Mouse (Mus musculus) limb, embryonic 10.5 days (tissue): ENCODE measurements around the gene Sla2. TPM values are rescaled to one million over a fixed set of nuclear protein-coding genes. Genes with fewer than 3 reads are reported as not detected.

Experiments used
- DNase-seq: peaks from one replicate; pipeline ENCODE4 v3.0.0-alpha.2; 2017; ENCODE audit warnings: low spot score
- H3K27ac ChIP-seq: fragments of 300-500 bp; sonication (generic); 2 replicates; pipeline ENCODE4 v1.5.1; 2016; ENCODE audit warnings: mild to moderate bottlenecking
- H3K27me3 ChIP-seq: fragments of 300-500 bp; sonication (generic); 2 replicates; pipeline ENCODE4 v1.6.1; 2016; ENCODE audit warnings: low read depth, mild to moderate bottlenecking; ENCODE audit not compliant: poor library complexity, severe bottlenecking
- H3K36me3 ChIP-seq: fragments of 300-500 bp; sonication (generic); 2 replicates; pipeline ENCODE4 v1.6.1; 2016; ENCODE audit warnings: mild to moderate bottlenecking, moderate library complexity
- H3K4me1 ChIP-seq: fragments of 300-500 bp; sonication (generic); 2 replicates; pipeline ENCODE4 v1.6.1; 2016
- H3K4me3 ChIP-seq: fragments of 300-500 bp; sonication (generic); 2 replicates; pipeline ENCODE4 v1.5.1; 2016; ENCODE audit warnings: mild to moderate bottlenecking, moderate library complexity
- H3K9me3 ChIP-seq: fragments of 300-500 bp; sonication (generic); replicated peaks from 2 replicates; pipeline ENCODE4 v1.6.1; 2016; ENCODE audit warnings: mild to moderate bottlenecking
- WGBS: fragments of 180-500 bp; shearing (Covaris S2); methylation state at CpG from one replicate; pipeline ENCODE4 v1.1.7; 2016; 5-methylcytosine and 5-hydroxymethylcytosine counted together
- polyA plus RNA-seq: library from polyadenylated mRNA; unstranded; fragments of >200 nt; fragmentation: Nextera tagmentation; extraction: Ambion mirVana; gene quantifications from 2 replicates; pipeline ENCODE4 v1.2.1, GENCODE M21; 2016

Gene Sla2
- polyA plus RNA-seq, 1 experiment from 2014 or later = 0.45 TPM

- Histone ChIP-seq H3K36me3 (peaks cover 60% of the 10 kb centered on the region), H3K4me3 (no peak overlapping the region), H3K27me3 (no peaks in the 10 kb centered on the region), H3K4me1 (peaks cover 4% of the 10 kb centered on the region), H3K27ac (no peak overlapping the region), H3K9me3 (no peaks in the 10 kb centered on the region)
- 96% methylated on average over 4 of the region's 4 CpGs for WGBS
- no peak for DNase-seq
Measured at GRCm38 (mm10) chr2:156874760-156875510, 12.1 kb downstream of the Sla2 start.

- no peak for DNase-seq
Measured at GRCm38 (mm10) chr2:156874047-156874759, 12.8 kb downstream of the Sla2 start.

GRCm38 (mm10) chr2:156873629-156874028 is 13.4 kb downstream of the Sla2 start:
- no peak overlapping the region for H3K4me3 ChIP-seq
- DNase-seq = peak; percentile 76
- H3K27me3 ChIP-seq = no peaks in the 10 kb centered on the region
- no peak overlapping the region for H3K27ac ChIP-seq
- H3K4me1 ChIP-seq = peaks cover 4% of the 10 kb centered on the region
- WGBS = 40% methylated on average over 5 of the region's 5 CpGs
- peaks cover 73% of the 10 kb centered on the region for H3K36me3 ChIP-seq
- no peaks in the 10 kb centered on the region for H3K9me3 ChIP-seq

More at GRCm38 (mm10) chr2:156874047-156874759, 12.8 kb downstream of the Sla2 start:
- Histone ChIP-seq H3K27me3 (no peaks in the 10 kb centered on the region), H3K4me1 (peaks cover 4% of the 10 kb centered on the region), H3K27ac (no peak overlapping the region), H3K36me3 (peaks cover 68% of the 10 kb centered on the region), H3K9me3 (no peaks in the 10 kb centered on the region), H3K4me3 (no peak overlapping the region)
- 93% methylated on average over 8 of the region's 8 CpGs for WGBS

- WGBS = 82% methylated on average over 6 of the region's 6 CpGs
- Histone ChIP-seq H3K4me3 (no peak overlapping the region), H3K4me1 (no peaks in the 10 kb centered on the region), H3K36me3 (peaks cover 100% of the 10 kb centered on the region), H3K9me3 (no peaks in the 10 kb centered on the region), H3K27ac (no peak overlapping the region), H3K27me3 (no peaks in the 10 kb centered on the region)
- no peak for DNase-seq
Measured at GRCm38 (mm10) chr2:156870519-156870918, 16.5 kb downstream of the Sla2 start.

- WGBS = 92% methylated on average over 7 of the region's 7 CpGs
- Histone ChIP-seq H3K27me3 (no peaks in the 10 kb centered on the region), H3K27ac (no peak overlapping the region), H3K4me3 (no peak overlapping the region), H3K4me1 (no peaks in the 10 kb centered on the region), H3K9me3 (no peaks in the 10 kb centered on the region), H3K36me3 (peaks cover 98% of the 10 kb centered on the region)
- DNase-seq = no peak
Measured at GRCm38 (mm10) chr2:156869554-156869953, 17.4 kb downstream of the Sla2 start.

- Histone ChIP-seq H3K27me3 (no peaks in the 10 kb centered on the region), H3K27ac (no peak overlapping the region), H3K4me3 (no peak overlapping the region), H3K36me3 (peaks cover 94% of the 10 kb centered on the region), H3K9me3 (no peaks in the 10 kb centered on the region), H3K4me1 (peaks cover 5% of the 10 kb centered on the region)
- DNase-seq = no peak
- WGBS = 87% methylated on average over 8 of the region's 8 CpGs
Measured at GRCm38 (mm10) chr2:156868994-156869393, 18.0 kb downstream of the Sla2 start.

GRCm38 (mm10) chr2:156864481-156864880 is 22.5 kb downstream of the Sla2 start:
- Histone ChIP-seq H3K27ac (no peak overlapping the region), H3K4me1 (peaks cover 17% of the 10 kb centered on the region), H3K9me3 (no peaks in the 10 kb centered on the region), H3K4me3 (peak overlapping the region; percentile 98), H3K27me3 (no peaks in the 10 kb centered on the region), H3K36me3 (peaks cover 61% of the 10 kb centered on the region)
- DNase-seq = no peak
- 88% methylated on average over 3 of the region's 3 CpGs for WGBS

GRCm38 (mm10) chr2:156863487-156864160 is 23.4 kb downstream of the Sla2 start:
- Histone ChIP-seq H3K9me3 (no peaks in the 10 kb centered on the region), H3K4me1 (peaks cover 17% of the 10 kb centered on the region), H3K36me3 (peaks cover 60% of the 10 kb centered on the region), H3K4me3 (peak overlapping the region; percentile 98), H3K27me3 (no peaks in the 10 kb centered on the region), H3K27ac (peak overlapping the region; percentile 92)
- 3% methylated on average over 28 of the region's 28 CpGs for WGBS
- no peak for DNase-seq

GRCm38 (mm10) chr2:156862772-156863486 is 24.1 kb downstream of the Sla2 start, which contains the start of gene Rab5if:
Gene Rab5if (plus strand): TSS chr2:156863128.
- Histone ChIP-seq H3K27ac (peak within 1 kb of the TSS; percentile 92), H3K9me3 (no peaks in the 10 kb centered on the region), H3K4me3 (peak within 1 kb of the TSS; percentile 98), H3K27me3 (no peaks in the 10 kb centered on the region), H3K36me3 (peaks cover 60% of the 10 kb centered on the region), H3K4me1 (peaks cover 17% of the 10 kb centered on the region)
- DNase-seq = peak; percentile 99
- WGBS = under 1% methylated on average over 98 of the region's 98 CpGs

- Histone ChIP-seq H3K4me1 (peaks cover 17% of the 10 kb centered on the region), H3K27ac (peak overlapping the region; percentile 92), H3K27me3 (no peaks in the 10 kb centered on the region), H3K4me3 (peak overlapping the region; percentile 98), H3K9me3 (no peaks in the 10 kb centered on the region), H3K36me3 (peaks cover 58% of the 10 kb centered on the region)
- DNase-seq = peak; percentile 61
- under 1% methylated on average over 19 of the region's 19 CpGs for WGBS
Measured at GRCm38 (mm10) chr2:156862041-156862717, 24.8 kb downstream of the Sla2 start.

GRCm38 (mm10) chr2:156858671-156859070 is 28.3 kb downstream of the Sla2 start:
- peaks cover 67% of the 10 kb centered on the region for H3K36me3 ChIP-seq
- H3K4me1 ChIP-seq = peaks cover 9% of the 10 kb centered on the region
- no peak overlapping the region for H3K27ac ChIP-seq
- no peaks in the 10 kb centered on the region for H3K27me3 ChIP-seq
- no peaks in the 10 kb centered on the region for H3K9me3 ChIP-seq
- no peak overlapping the region for H3K4me3 ChIP-seq
- 91% methylated on average over 7 of the region's 7 CpGs for WGBS
- no peak for DNase-seq

- H3K4me1 ChIP-seq = peaks cover 8% of the 10 kb centered on the region
- H3K36me3 ChIP-seq = peaks cover 72% of the 10 kb centered on the region
- 85% methylated on average over 2 of the region's 2 CpGs for WGBS
- no peak for DNase-seq
- H3K27me3 ChIP-seq = no peaks in the 10 kb centered on the region
- H3K27ac ChIP-seq = no peak within 1 kb of the TSS
- H3K4me3 ChIP-seq = no peak within 1 kb of the TSS
- no peaks in the 10 kb centered on the region for H3K9me3 ChIP-seq
Measured at GRCm38 (mm10) chr2:156857835-156858234, 29.2 kb downstream of the Sla2 start, which contains the start of gene 4930518I15Rik. Gene 4930518I15Rik (minus strand): TSS chr2:156857946.
